Mouse (Mus musculus) spleen, postnatal 14 days (tissue): Measurements from ENCODE around the gene Anapc5.

Source experiments
- DNase-seq, 2 experiments: peaks; one replicate each; pipeline ENCODE4 v3.0.0; 2021 to 2022; ENCODE audit warnings: low spot score in 2 of 2

Gene Anapc5

GRCm38 (mm10) chr5:122799379-122800344 lies 21.5 kb downstream of the Anapc5 start:
- DNase-seq: no peak

GRCm38 (mm10) chr5:122798557-122799378 lies 22.4 kb downstream of the Anapc5 start:
- DNase-seq: peak; percentile 22 to 32

GRCm38 (mm10) chr5:122797866-122798265 lies 23.3 kb downstream of the Anapc5 start:
- DNase-seq: no peak

- no peak for DNase-seq
Observed at GRCm38 (mm10) chr5:122788696-122789095, 32.4 kb downstream of the Anapc5 start.

GRCm38 (mm10) chr5:122786035-122786819 lies 34.9 kb downstream of the Anapc5 start:
- DNase-seq: no peak

GRCm38 (mm10) chr5:122783726-122784406 lies 37.3 kb downstream of the Anapc5 start:
- DNase-seq: no peak

GRCm38 (mm10) chr5:122782066-122782465 lies 39.1 kb downstream of the Anapc5 start:
- DNase-seq: no peak

GRCm38 (mm10) chr5:122780791-122781432 lies 40.2 kb downstream of the Anapc5 start:
- DNase-seq: no peak

- peak; percentile 55 to 71 for DNase-seq
Observed at GRCm38 (mm10) chr5:122779277-122779834, 41.8 kb downstream of the Anapc5 start, which contains the start of gene Camkk2. Gene Camkk2 (minus strand): TSS chr5:122779409.

GRCm38 (mm10) chr5:122778231-122779226 lies 42.6 kb downstream of the Anapc5 start:
- no peak for DNase-seq

- no peak for DNase-seq
Observed at GRCm38 (mm10) chr5:122777322-122777721, 43.8 kb downstream of the Anapc5 start.

- DNase-seq: no peak
Observed at GRCm38 (mm10) chr5:122775646-122776286, 45.4 kb downstream of the Anapc5 start.

- DNase-seq: no peak
Observed at GRCm38 (mm10) chr5:122774743-122775611, 46.2 kb downstream of the Anapc5 start.

GRCm38 (mm10) chr5:122773756-122774155 lies 47.4 kb downstream of the Anapc5 start:
- DNase-seq: no peak

GRCm38 (mm10) chr5:122771428-122771827 lies 49.7 kb downstream of the Anapc5 start:
- DNase-seq: no peak

GRCm38 (mm10) chr5:122770806-122771261 lies 50.3 kb downstream of the Anapc5 start:
- no peak for DNase-seq

GRCm38 (mm10) chr5:122770304-122770703 lies 50.8 kb downstream of the Anapc5 start:
- DNase-seq: no peak
